Mouse (Mus musculus) limb, embryonic 13.5 days (tissue): ENCODE results near the gene Lpin1. TPM values are rescaled to one million over a fixed set of nuclear protein-coding genes. Genes with fewer than 3 reads are reported as not detected.
A peak's percentile ranks its signal among the peaks of the same experiment; 100 is the strongest.

Source experiments
- ATAC-seq: fragments of 200-750 bp; cut with Nextera tagmentation; 2 replicates; pipeline ENCODE4 v1.8.0; 2017; ENCODE audit warnings: low read depth, moderate number of reproducible peaks, moderate TSS enrichment; ENCODE audit not compliant: low FRiP score
- H3K27ac ChIP-seq: fragments of 300-500 bp; sonication (generic); 2 replicates; pipeline ENCODE4 v1.5.1; 2015; ENCODE audit warnings: inconsistent platforms, mild to moderate bottlenecking, moderate library complexity
- H3K27me3 ChIP-seq: fragments of 300-500 bp; sonication (generic); 2 replicates; pipeline ENCODE4 v1.6.1; 2015; ENCODE audit warnings: mild to moderate bottlenecking, inconsistent platforms
- H3K36me3 ChIP-seq: fragments of 300-500 bp; sonication (generic); 2 replicates; pipeline ENCODE4 v1.6.1; 2015; ENCODE audit warnings: inconsistent platforms, mild to moderate bottlenecking, moderate library complexity
- H3K4me1 ChIP-seq: fragments of 300-500 bp; sonication (generic); 2 replicates; pipeline ENCODE4 v1.6.1; 2015; ENCODE audit warnings: inconsistent platforms
- H3K4me2 ChIP-seq: fragments of 300-500 bp; sonication (generic); replicated peaks from 2 replicates; pipeline ENCODE4 v1.6.1; 2015; ENCODE audit warnings: inconsistent platforms, mild to moderate bottlenecking, moderate library complexity
- H3K4me3 ChIP-seq: fragments of 300-500 bp; sonication (generic); 2 replicates; pipeline ENCODE4 v1.5.1; 2015; ENCODE audit warnings: moderate library complexity, mild to moderate bottlenecking, inconsistent platforms
- H3K9ac ChIP-seq: fragments of 300-500 bp; sonication (generic); 2 replicates; pipeline ENCODE4 v1.6.1; 2015; ENCODE audit warnings: mild to moderate bottlenecking, inconsistent platforms
- H3K9me3 ChIP-seq: fragments of 300-500 bp; sonication (generic); 2 replicates; pipeline ENCODE4 v1.6.1; 2016; ENCODE audit warnings: inconsistent platforms
- WGBS: fragments of 180-500 bp; shearing (Covaris S2); methylation state at CpG from one replicate; pipeline ENCODE4 v1.1.7; 2015; 5-methylcytosine and 5-hydroxymethylcytosine counted together
- polyA plus RNA-seq: library from polyadenylated mRNA; unstranded; fragments of >200 nt; fragmentation: Nextera tagmentation; extraction: Ambion mirVana; gene quantifications from 2 replicates; pipeline ENCODE4 v1.2.1, GENCODE M21; 2015

Gene Lpin1
- polyA plus RNA-seq, 1 experiment from 2014 or later, result 6.4 TPM

GRCm38 (mm10) chr12:16497960-16498359 lies 112.8 kb downstream of the Lpin1 start:
- ATAC-seq, result peak; percentile 71; the same call in 1 of the 2 replicates
- 21% methylated on average over 4 of the region's 4 CpGs for WGBS

GRCm38 (mm10) chr12:16492713-16493112 lies 118.1 kb downstream of the Lpin1 start:
- H3K27ac ChIP-seq, result no peak overlapping the region
- WGBS, result 51% methylated on average over 6 of the region's 6 CpGs

More at GRCm38 (mm10) chr12:16497960-16498359, 112.8 kb downstream of the Lpin1 start:
- Histone ChIP-seq H3K4me3 (no peak overlapping the region), H3K36me3 (no peaks in the 10 kb centered on the region), H3K9me3 (peaks cover 4% of the 10 kb centered on the region; the same call in 1 of the 2 replicates), H3K27me3 (no peaks in the 10 kb centered on the region), H3K4me1 (no peaks in the 10 kb centered on the region), H3K9ac (no peak overlapping the region), H3K27ac (no peak overlapping the region), H3K4me2 (no peak overlapping the region)

GRCm38 (mm10) chr12:16488899-16489298 lies 121.9 kb downstream of the Lpin1 start:
- Histone ChIP-seq H3K4me3 (no peak overlapping the region), H3K4me2 (no peak overlapping the region), H3K27me3 (no peaks in the 10 kb centered on the region), H3K9me3 (no peaks in the 10 kb centered on the region), H3K36me3 (no peaks in the 10 kb centered on the region), H3K9ac (no peak overlapping the region), H3K27ac (no peak overlapping the region), H3K4me1 (0 out of 2 replicates have a peak, but pooled peaks cover 5% of the 10 kb centered on the region)
- no peak for ATAC-seq

More at GRCm38 (mm10) chr12:16492713-16493112, 118.1 kb downstream of the Lpin1 start:
- no peaks in the 10 kb centered on the region for H3K27me3 ChIP-seq
- no peak overlapping the region for H3K9ac ChIP-seq
- H3K4me1 ChIP-seq, result 0 out of 2 replicates have a peak, but pooled peaks cover 2% of the 10 kb centered on the region
- no peak overlapping the region for H3K4me2 ChIP-seq
- ATAC-seq, result no peak
- no peak overlapping the region for H3K4me3 ChIP-seq
- H3K9me3 ChIP-seq, result no peaks in the 10 kb centered on the region
- H3K36me3 ChIP-seq, result no peaks in the 10 kb centered on the region

GRCm38 (mm10) chr12:16487453-16487852 lies 123.3 kb downstream of the Lpin1 start:
- Histone ChIP-seq H3K4me2 (no peak overlapping the region), H3K9me3 (no peaks in the 10 kb centered on the region), H3K4me1 (0 out of 2 replicates have a peak, but pooled peaks cover 5% of the 10 kb centered on the region), H3K27me3 (no peaks in the 10 kb centered on the region), H3K36me3 (no peaks in the 10 kb centered on the region), H3K4me3 (no peak overlapping the region), H3K9ac (no peak overlapping the region), H3K27ac (no peak overlapping the region)
- 44% methylated on average over 2 of the region's 2 CpGs for WGBS
- peak; percentile 59; the same call in 1 of the 2 replicates for ATAC-seq

Other genes with a start within 250 kb of the Lpin1 start
- gene Ntsr2, start 42.4 kb upstream of the Lpin1 start, polyA plus RNA-seq, result not detected in 2 replicates
- 2.6 and 2.8 TPM in 2 replicates for gene Greb1, start 189.9 kb upstream of the Lpin1 start, polyA plus RNA-seq
- 58.3 and 59.8 TPM in 2 replicates for gene E2f6, start 200.0 kb upstream of the Lpin1 start, polyA plus RNA-seq